Mouse (Mus musculus) neural tube, embryonic 13.5 days (tissue): ENCODE results near the gene Lag3. TPM values are rescaled to one million over a fixed set of nuclear protein-coding genes. Genes with fewer than 3 reads are reported as not detected.
"Not testable (repeated sequence)": the region's sequence is repeated elsewhere in the genome, so short reads cannot be mapped to it uniquely, and the experiment has no call there.

Source experiments
- ATAC-seq: fragments of 200-750 bp; cut with Nextera tagmentation; 2 replicates; pipeline ENCODE4 v1.8.0; 2017; ENCODE audit warnings: low read depth, mild to moderate bottlenecking, moderate TSS enrichment, moderate library complexity
- H3K27ac ChIP-seq: fragments of 300-500 bp; sonication (generic); replicated peaks from 2 replicates; pipeline ENCODE4 v1.5.1; 2015; ENCODE audit warnings: moderate library complexity, mild to moderate bottlenecking, inconsistent platforms
- H3K27me3 ChIP-seq: fragments of 300-500 bp; sonication (generic); 2 replicates; pipeline ENCODE4 v1.6.1; 2015; ENCODE audit warnings: mild to moderate bottlenecking, inconsistent platforms
- H3K36me3 ChIP-seq: fragments of 300-500 bp; sonication (generic); 2 replicates; pipeline ENCODE4 v1.6.1; 2015; ENCODE audit warnings: mild to moderate bottlenecking, inconsistent platforms
- H3K4me1 ChIP-seq: fragments of 300-500 bp; sonication (generic); replicated peaks from 2 replicates; pipeline ENCODE4 v1.6.1; 2015; ENCODE audit warnings: inconsistent platforms
- H3K4me2 ChIP-seq: fragments of 300-500 bp; sonication (generic); 2 replicates; pipeline ENCODE4 v1.6.1; 2015; ENCODE audit warnings: inconsistent platforms, mild to moderate bottlenecking, moderate library complexity
- H3K4me3 ChIP-seq: fragments of 300-500 bp; sonication (generic); 2 replicates; pipeline ENCODE4 v1.5.1; 2015; ENCODE audit warnings: mild to moderate bottlenecking, inconsistent platforms
- H3K9ac ChIP-seq: fragments of 300-500 bp; sonication (generic); 2 replicates; pipeline ENCODE4 v1.6.1; 2015; ENCODE audit warnings: moderate library complexity, mild to moderate bottlenecking, inconsistent platforms
- H3K9me3 ChIP-seq: fragments of 300-500 bp; sonication (generic); 2 replicates; pipeline ENCODE4 v1.6.1; 2016; ENCODE audit warnings: inconsistent platforms
- WGBS: fragments of 180-500 bp; shearing (Covaris S2); methylation state at CpG from one replicate; pipeline ENCODE4 v1.1.7; 2015; 5-methylcytosine and 5-hydroxymethylcytosine counted together
- polyA plus RNA-seq: library from polyadenylated mRNA; unstranded; fragments of >200 nt; fragmentation: Nextera tagmentation; extraction: Ambion mirVana; gene quantifications from 2 replicates; pipeline ENCODE4 v1.2.1, GENCODE M21; 2015

The Lag3 gene
- polyA plus RNA-seq, 1 experiment from 2014 or later: 2.2 TPM

DNA sequence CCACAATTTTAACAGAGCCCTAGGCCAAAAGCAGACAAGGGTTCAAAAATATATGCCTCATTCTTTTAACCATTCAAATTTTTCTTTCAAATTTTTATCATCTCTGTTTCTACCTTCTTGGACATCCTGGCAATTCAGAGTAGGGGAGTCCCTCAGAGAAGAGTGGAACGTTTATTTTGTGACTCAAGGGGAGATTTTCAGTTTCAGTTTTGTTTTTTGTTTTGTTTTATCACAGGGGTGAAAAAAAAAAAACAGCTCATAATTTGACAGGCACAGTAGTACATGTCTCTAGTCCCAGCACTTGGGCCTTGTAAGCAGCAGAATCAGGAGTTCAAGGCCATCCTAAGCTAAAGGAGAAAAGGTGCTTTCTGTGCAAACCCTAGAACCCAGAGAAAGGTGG, 3.7 kb downstream of the Lag3 start:
- Histone ChIP-seq H3K9ac (no peak overlapping the region), H3K4me2 (no peak overlapping the region), H3K36me3 (peaks cover 13% of the 10 kb centered on the region), H3K27ac (no peak overlapping the region), H3K4me1 (peaks cover 45% of the 10 kb centered on the region), H3K27me3 (no peaks in the 10 kb centered on the region), H3K9me3 (no peaks in the 10 kb centered on the region), H3K4me3 (no peak overlapping the region)
- ATAC-seq: no peak
- WGBS: 84% methylated on average over 1 of the region's 1 CpGs

DNA sequence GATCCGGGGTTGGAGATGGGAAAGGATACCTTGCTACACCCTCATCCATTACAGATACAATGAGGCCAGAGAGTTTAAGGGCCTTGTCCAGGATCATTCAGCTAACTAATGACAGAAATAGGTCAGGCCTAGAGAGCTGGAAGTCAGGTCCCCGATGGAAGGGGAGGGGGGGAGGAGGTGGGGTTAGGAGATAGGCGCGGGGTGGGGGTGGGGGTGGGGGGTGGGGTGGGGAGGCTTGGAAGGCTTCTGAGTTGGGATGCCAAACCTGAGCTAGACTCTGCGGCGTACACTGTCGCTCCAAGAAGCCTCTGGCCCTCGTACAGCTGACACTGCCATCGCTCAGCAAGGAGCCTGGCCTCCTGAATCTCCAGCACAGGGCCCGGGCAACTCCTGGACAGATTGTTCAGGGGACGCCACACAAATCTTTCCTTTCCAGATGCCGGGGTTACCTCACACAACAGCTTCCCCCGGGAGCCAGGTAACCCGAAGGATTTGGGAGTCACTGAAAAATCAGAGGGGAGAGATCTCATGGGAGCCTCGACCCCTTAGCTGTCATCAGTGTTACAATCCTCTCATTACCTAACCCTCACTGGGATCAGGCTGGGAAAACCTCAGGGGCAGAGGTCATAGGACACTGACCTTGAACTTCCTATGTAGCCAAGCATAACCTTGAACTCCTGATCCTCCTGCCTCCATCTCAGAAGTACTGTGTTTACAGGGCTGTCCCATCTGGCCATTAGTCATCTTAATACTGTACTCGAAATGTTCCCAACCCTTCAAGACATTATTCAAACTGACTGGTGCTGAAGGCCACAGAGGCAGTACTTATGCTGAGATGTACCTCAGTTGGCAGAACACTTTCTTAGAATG, 6.3 kb downstream of the Lag3 start:
- Histone ChIP-seq H3K4me1 (peaks cover 32% of the 10 kb centered on the region), H3K4me3 (peak overlapping the region; percentile 39), H3K27me3 (no peaks in the 10 kb centered on the region), H3K9me3 (no peaks in the 10 kb centered on the region), H3K27ac (peak overlapping the region; percentile 99), H3K36me3 (peaks cover 8% of the 10 kb centered on the region; the same call in 1 of the 2 replicates), H3K4me2 (peak overlapping the region; percentile 60), H3K9ac (peak overlapping the region; percentile 84)
- 41% methylated on average over 14 of the region's 16 CpGs for WGBS
- ATAC-seq: no peak

GRCm38 (mm10) chr6:124904161-124904981, 7.1 kb downstream of the Lag3 start:
- H3K4me2 ChIP-seq: peak overlapping the region; percentile 60
- H3K9me3 ChIP-seq: no peaks in the 10 kb centered on the region
- peak overlapping the region; percentile 99 for H3K27ac ChIP-seq
- 10% methylated on average over 24 of the region's 24 CpGs for WGBS
- ATAC-seq: peak; percentile 79
- H3K36me3 ChIP-seq: peaks cover 8% of the 10 kb centered on the region; the same call in 1 of the 2 replicates
- no peaks in the 10 kb centered on the region for H3K27me3 ChIP-seq
- peaks cover 27% of the 10 kb centered on the region for H3K4me1 ChIP-seq
- peak overlapping the region; percentile 39 for H3K4me3 ChIP-seq
- peak overlapping the region; percentile 84 for H3K9ac ChIP-seq

DNA sequence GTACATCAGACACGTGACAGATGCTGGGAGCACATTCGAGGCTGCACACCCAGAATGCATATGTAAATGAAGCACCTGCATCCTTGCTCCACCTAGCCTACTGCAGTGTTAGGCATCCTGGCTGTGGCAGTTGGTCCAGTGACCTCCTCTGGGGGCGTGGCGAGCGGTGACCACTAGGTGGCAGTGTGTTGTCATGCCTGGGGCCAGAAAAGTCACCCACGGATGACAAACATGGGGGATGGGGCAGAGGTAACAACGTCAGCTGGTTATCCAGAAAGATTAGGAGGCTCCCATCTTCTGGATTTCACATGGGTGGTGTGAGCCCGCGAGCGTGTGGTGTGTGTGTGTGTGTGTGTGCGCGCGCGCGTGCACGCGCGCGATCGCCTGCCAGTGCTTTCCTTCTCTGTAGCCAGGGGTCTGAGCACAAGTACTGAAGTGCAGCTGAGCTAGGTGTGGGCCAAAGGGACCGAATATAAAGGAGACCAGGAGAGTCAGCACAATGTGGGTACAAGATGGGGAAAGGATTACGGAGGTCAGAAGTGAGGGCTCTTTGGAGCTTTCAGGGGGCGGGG, 7.8 kb downstream of the Lag3 start:
- H3K9ac ChIP-seq: peak overlapping the region; percentile 84
- no peaks in the 10 kb centered on the region for H3K27me3 ChIP-seq
- H3K36me3 ChIP-seq: peaks cover 7% of the 10 kb centered on the region; the same call in 1 of the 2 replicates
- ATAC-seq: peak; percentile 89
- H3K4me1 ChIP-seq: peaks cover 27% of the 10 kb centered on the region
- peak overlapping the region; percentile 39 for H3K4me3 ChIP-seq
- peak overlapping the region; percentile 60 for H3K4me2 ChIP-seq
- peak overlapping the region; percentile 99 for H3K27ac ChIP-seq
- under 1% methylated on average over 23 of the region's 23 CpGs for WGBS
- no peaks in the 10 kb centered on the region for H3K9me3 ChIP-seq

DNA sequence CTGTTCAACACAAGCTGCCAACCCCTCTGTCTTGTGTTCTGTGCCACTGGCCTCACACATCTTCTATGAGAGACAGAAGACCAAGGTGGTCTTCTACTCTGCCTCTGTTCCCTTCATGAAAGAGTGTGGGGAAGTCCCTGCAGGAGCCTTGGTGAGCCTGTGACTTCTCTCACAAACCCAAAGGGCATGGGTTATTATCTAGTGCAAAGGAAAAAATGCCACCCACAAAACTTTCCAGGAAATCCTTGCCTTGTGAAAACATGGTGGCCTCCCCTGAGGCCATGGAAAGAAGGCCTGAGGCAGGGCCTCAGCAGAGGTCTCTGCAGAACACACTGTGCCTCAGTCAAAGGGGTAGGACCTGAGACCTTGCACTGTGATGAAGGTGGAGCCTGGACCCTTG, 9.7 kb downstream of the Lag3 start:
- no peak overlapping the region for H3K4me2 ChIP-seq
- H3K4me1 ChIP-seq: peaks cover 27% of the 10 kb centered on the region
- no peaks in the 10 kb centered on the region for H3K36me3 ChIP-seq
- H3K27ac ChIP-seq: 0 out of 2 replicates have a peak overlapping the region, but pooled peaks have one; percentile 13
- no peak overlapping the region for H3K4me3 ChIP-seq
- ATAC-seq: no peak
- no peaks in the 10 kb centered on the region for H3K9me3 ChIP-seq
- no peaks in the 10 kb centered on the region for H3K27me3 ChIP-seq
- no peak overlapping the region for H3K9ac ChIP-seq

- no peak for ATAC-seq
- Histone ChIP-seq H3K27ac (no peak overlapping the region; the same call in 1 of the 2 replicates), H3K36me3 (no peaks in the 10 kb centered on the region), H3K4me3 (no peak overlapping the region), H3K27me3 (no peaks in the 10 kb centered on the region), H3K9me3 (no peaks in the 10 kb centered on the region), H3K4me2 (no peak overlapping the region), H3K9ac (peak overlapping the region; percentile 17; the same call in 1 of the 2 replicates), H3K4me1 (peaks cover 27% of the 10 kb centered on the region)
- WGBS: 57% methylated on average over 10 of the region's 10 CpGs
Measured at GRCm38 (mm10) chr6:124900801-124901480, 10.6 kb downstream of the Lag3 start.

- no peaks in the 10 kb centered on the region for H3K36me3 ChIP-seq
- ATAC-seq: no peak
- peaks cover 22% of the 10 kb centered on the region for H3K4me1 ChIP-seq
- H3K4me2 ChIP-seq: no peak overlapping the region
- H3K4me3 ChIP-seq: no peak overlapping the region
- WGBS: 52% methylated on average over 8 of the region's 8 CpGs
- no peaks in the 10 kb centered on the region for H3K27me3 ChIP-seq
- H3K9ac ChIP-seq: no peak overlapping the region
- H3K9me3 ChIP-seq: no peaks in the 10 kb centered on the region
- H3K27ac ChIP-seq: no peak overlapping the region
Measured at GRCm38 (mm10) chr6:124900056-124900800, 11.3 kb downstream of the Lag3 start.

DNA sequence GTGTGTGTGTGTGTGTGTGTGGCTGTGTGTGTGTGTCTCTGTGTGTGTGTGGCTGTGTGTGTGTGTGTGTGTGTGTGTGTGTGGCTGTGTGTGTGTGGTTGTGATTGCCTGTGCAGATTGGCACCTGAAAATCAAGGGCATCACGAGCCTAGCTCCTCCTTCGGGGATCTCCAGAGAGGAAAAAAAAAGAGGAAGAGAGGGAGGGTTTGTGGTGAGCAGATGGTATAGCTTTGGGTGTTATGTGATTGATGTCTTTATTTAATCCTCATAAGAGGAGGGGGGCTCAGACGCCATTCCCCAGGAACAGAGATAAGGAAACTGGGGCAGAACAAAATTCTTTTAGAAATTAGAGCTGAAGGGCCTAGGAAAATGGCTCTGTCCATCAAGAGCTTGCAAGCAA, 13.1 kb downstream of the Lag3 start:
- no peaks in the 10 kb centered on the region for H3K9me3 ChIP-seq
- H3K4me3 ChIP-seq: no peak overlapping the region
- no peaks in the 10 kb centered on the region for H3K27me3 ChIP-seq
- no peak overlapping the region for H3K9ac ChIP-seq
- peaks cover 11% of the 10 kb centered on the region for H3K4me1 ChIP-seq
- no peak for ATAC-seq
- no peak overlapping the region for H3K27ac ChIP-seq
- no peaks in the 10 kb centered on the region for H3K36me3 ChIP-seq
- H3K4me2 ChIP-seq: no peak overlapping the region
- WGBS: 47% methylated on average over 3 of the region's 3 CpGs

DNA sequence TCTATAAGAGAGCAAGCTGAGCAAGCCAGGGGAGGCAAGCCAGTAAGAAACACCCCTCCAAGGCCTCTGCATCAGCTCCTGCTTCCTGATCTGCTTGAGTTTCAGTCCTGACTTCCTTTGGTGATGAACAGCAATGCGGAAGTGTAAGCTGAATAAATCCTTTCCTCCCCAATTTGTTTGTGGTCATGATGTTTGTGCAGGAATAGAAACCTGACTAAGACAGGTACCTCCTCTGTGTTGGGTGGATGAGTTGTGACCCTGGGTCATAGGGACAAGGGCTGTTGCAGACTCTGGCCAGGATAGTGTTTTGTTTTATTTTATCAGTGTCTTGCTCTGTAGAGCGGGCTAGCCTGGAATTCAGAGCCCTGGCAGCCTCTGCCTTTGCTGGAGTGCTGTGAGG, 17.4 kb downstream of the Lag3 start:
- WGBS: 98% methylated on average over 2 of the region's 2 CpGs
- not testable (repeated sequence) for ATAC-seq, H3K4me3 ChIP-seq

DNA sequence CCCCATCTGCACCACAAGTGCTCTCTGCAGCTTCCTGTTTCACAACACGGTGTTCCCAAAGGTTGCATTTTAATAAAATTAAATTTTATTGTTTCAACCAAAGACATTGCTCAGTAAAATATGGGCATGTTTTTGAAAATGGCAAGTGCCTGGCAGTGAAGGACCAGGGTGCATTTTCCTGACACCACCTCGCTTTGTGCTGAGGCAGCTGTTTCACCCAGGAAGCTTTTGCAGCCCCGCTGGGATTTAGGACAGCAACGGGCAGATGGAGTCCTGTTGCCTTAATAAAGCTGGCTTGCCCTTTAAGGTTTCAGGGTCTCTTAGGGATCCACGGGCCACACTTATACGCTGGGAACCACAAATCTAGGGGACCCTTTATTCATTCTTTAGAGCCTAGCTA, 20.5 kb downstream of the Lag3 start:
- no peak overlapping the region for H3K9ac ChIP-seq
- H3K4me1 ChIP-seq: 0 out of 2 replicates have a peak, but pooled peaks cover 4% of the 10 kb centered on the region
- H3K36me3 ChIP-seq: no peaks in the 10 kb centered on the region
- WGBS: 50% methylated on average over 6 of the region's 6 CpGs
- no peaks in the 10 kb centered on the region for H3K9me3 ChIP-seq
- H3K27me3 ChIP-seq: no peaks in the 10 kb centered on the region
- no peak overlapping the region for H3K4me2 ChIP-seq
- ATAC-seq: no peak
- no peak overlapping the region for H3K27ac ChIP-seq
- no peak overlapping the region for H3K4me3 ChIP-seq

More for the DNA sequence above, 17.4 kb downstream of the Lag3 start:
- not testable (repeated sequence) for H3K4me2 ChIP-seq, H3K27me3 ChIP-seq, H3K9me3 ChIP-seq, H3K36me3 ChIP-seq, H3K9ac ChIP-seq, H3K27ac ChIP-seq, H3K4me1 ChIP-seq

GRCm38 (mm10) chr6:124888555-124889125, 22.9 kb downstream of the Lag3 start:
- H3K27me3 ChIP-seq: no peaks in the 10 kb centered on the region
- peaks cover 9% of the 10 kb centered on the region for H3K4me1 ChIP-seq
- no peak for ATAC-seq
- no peaks in the 10 kb centered on the region for H3K36me3 ChIP-seq
- H3K27ac ChIP-seq: no peak overlapping the region
- 92% methylated on average over 6 of the region's 6 CpGs for WGBS
- H3K9ac ChIP-seq: no peak overlapping the region
- H3K9me3 ChIP-seq: no peaks in the 10 kb centered on the region
- H3K4me3 ChIP-seq: no peak overlapping the region
- H3K4me2 ChIP-seq: no peak overlapping the region
